Mouse (Mus musculus): ENCODE results near the gene Prex1. TPM values are rescaled to one million over a fixed set of nuclear protein-coding genes. Genes with fewer than 3 reads are reported as not detected.

Gene Prex1
- total RNA-seq, 2 experiments from 2014 or later: 3.7 to 5.0 TPM

- DNase-seq: peak; percentile 55 to 61
- intact Hi-C loops (cut with DNase I): no loop called here
These were observed 138.7 kb downstream of the Prex1 start for GRCm38 (mm10) chr2:166574934-166575333.

DNA sequence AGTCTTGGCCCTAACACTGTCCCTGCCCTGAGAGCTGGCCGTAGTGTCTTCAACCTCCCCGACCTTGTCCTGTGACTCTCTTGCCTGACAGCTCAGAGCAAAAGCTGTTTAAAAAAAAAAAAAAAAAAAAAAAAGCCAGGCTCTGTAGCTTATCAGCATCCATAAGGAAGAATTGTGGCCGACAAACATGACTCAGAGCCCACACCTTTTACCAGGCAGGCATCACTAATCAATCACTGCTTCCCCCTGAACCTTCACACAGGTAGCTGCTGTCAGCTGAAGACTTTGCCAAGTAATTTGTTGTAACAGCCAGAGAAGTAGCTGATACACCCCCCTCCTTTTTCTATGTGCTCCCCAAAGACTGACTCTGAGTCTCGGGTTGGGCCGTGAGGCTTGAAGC is 140.0 kb downstream of the Prex1 start:
- intact Hi-C loops (cut with DNase I): no loop called here
- no peak for DNase-seq

DNA sequence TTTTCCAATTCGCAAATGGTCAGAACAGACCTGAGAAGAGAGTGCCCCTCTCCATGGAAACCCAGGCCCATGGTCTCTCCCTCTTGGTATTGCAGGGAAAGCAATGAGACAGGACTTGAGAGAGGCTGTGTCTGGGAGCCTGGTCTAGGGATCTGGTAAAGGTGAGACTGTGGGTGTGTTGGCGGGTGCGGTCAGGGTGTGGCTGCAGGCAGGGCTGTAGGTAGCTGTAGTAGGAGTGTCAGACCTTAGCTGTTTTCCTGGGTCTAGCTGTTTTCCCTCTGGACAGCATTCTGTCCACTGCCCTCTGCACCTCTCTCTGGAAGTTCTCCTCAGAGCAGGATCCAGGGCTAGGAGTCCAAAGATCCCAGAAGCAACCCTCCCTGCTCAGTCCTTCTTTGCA is 141.3 kb downstream of the Prex1 start:
- intact Hi-C loops (cut with DNase I): no loop called here
- DNase-seq: no peak

GRCm38 (mm10) chr2:166569182-166569581 is 144.4 kb downstream of the Prex1 start:
- DNase-seq: no peak
- intact Hi-C loops (cut with DNase I): no loop called here

DNA sequence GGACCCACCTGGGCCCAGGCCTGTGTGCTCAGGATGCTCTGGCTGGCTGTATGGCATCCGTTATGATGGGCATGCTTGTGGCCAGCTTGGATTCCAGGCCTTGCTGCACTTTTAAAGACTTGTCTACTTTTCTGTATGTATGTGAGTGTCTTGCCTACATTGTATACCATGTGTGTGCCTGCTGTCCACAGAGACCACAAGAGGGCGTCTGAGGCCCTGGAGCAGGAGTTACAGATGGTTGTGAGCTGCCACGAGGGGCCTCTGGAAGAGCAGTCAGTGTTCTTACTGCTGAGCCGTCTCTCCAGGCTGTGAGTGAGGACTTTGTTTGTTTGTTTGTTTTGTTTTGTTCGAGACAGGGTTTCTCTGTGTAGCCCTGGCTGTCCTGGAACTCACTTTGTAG is 148.1 kb downstream of the Prex1 start:
- no peak for DNase-seq
- intact Hi-C loops (cut with DNase I): loop anchor here (2.0 kb wide), 1 partner anchor 411 kb away; the partner anchor contains the start of gene Sulf2

DNA sequence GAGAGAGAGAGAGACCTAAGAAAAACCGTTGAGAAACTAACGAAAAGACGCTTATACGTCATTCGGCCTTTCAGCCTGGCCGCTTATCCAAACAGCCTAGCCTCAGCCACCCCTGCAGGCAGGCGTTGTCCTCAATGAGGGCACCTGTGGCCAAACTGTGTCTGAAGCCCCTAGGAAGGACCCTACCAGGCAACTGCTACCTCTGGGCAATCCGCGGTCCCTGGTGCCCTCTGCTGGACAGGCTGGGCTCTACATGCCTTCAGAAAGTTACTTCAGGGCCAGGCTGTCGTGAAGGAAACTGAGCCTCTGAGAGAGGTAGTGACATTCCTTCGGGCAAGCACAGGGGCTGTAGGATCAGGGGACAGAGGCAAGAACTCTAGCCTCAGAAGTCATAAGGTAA is 149.2 kb downstream of the Prex1 start:
- DNase-seq: peak; percentile 47 to 60
- intact Hi-C loops (cut with DNase I): loop anchor here (1.0 to 5.0 kb wide), 3 partner anchors 107 to 480 kb away; partner anchors contain the start of gene Sulf2

- intact Hi-C loops (cut with DNase I): loop anchor here (1.0 to 5.0 kb wide), 4 partner anchors 107 to 480 kb away; partner anchors contain the start of gene Sulf2
- DNase-seq: peak; percentile 78 to 81
These were observed 149.7 kb downstream of the Prex1 start for GRCm38 (mm10) chr2:166563890-166564289.

DNA sequence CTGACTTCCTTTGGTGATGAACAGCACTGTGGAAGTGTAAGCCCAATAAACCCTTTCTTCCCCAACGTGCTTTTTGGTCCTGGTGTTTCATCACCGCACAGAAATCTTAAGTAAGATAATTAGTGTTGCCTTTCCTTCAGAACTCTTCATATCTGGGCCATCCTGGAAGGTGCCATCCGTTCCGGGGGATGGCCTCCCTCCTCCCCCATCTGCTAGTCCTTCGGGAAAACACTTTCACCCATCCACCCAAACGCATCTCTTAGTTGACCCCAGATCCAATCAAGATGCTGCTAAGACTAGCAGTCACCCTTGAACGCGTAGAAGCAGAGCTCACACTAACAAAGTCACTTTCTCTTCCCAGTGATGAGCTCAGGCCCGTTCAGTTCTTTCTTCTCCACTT is 150.6 kb downstream of the Prex1 start:
- intact Hi-C loops (cut with DNase I): loop anchor here (1.0 to 5.0 kb wide), 2 partner anchors 106 to 455 kb away; no protein-coding TSS in a partner anchor
- no peak for DNase-seq

DNA sequence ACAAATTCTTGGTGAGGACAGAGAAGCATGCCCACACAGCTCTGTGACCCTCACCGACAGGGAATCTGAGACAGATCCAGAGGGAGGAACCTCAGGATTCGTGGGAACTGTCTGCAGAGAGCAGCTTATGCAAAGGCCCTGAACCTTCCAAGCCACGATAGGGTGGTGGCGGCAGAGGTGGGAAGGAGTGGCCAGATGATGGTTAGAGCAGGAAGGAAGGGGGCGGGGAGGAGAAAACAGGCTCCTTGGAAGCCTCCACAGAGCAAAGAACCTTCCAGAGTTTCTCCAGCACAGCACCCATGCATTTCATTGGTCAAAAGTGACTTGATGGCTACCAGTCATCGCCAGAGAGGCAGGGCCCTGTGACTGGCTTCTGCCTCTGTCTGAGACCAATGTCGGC is 151.9 kb downstream of the Prex1 start:
- intact Hi-C loops (cut with DNase I): loop anchor here (5.0 kb wide), 1 partner anchor 104 kb away; no protein-coding TSS in a partner anchor
- no peak for DNase-seq

DNA sequence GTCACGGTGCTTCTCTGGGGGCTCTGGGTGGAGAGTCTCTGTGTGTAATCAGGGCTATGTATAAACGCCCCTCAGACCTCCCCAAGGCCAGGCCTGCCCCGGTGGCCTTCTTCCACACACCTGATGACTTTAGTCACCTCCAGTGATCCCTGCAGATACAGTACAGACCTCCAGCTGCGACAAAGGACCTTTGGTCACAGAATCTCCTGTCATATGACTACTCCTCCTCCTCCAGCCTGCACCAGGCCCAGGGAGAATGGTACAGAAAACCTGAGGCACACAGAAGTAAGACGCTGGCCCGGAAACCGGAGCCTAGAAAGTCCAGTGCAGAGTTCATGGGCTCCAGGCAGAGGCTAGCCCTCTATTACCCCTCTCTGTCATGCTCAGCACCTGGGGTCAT is 152.8 kb downstream of the Prex1 start:
- intact Hi-C loops (cut with DNase I): loop anchor here (5.0 kb wide), 1 partner anchor 104 kb away; no protein-coding TSS in a partner anchor
- DNase-seq: no peak

- DNase-seq: no peak
- intact Hi-C loops (cut with DNase I): no loop called here
These were observed 154.1 kb downstream of the Prex1 start for GRCm38 (mm10) chr2:166559531-166559930.

- intact Hi-C loops (cut with DNase I): no loop called here
- DNase-seq: no peak
These were observed 158.1 kb downstream of the Prex1 start for GRCm38 (mm10) chr2:166555508-166555907.

GRCm38 (mm10) chr2:166554169-166554505 is 159.5 kb downstream of the Prex1 start:
- DNase-seq: no peak
- intact Hi-C loops (cut with DNase I): no loop called here

GRCm38 (mm10) chr2:166553502-166554168 is 160.0 kb downstream of the Prex1 start:
- DNase-seq: no peak
- intact Hi-C loops (cut with DNase I): no loop called here

GRCm38 (mm10) chr2:166552657-166553056 is 161.0 kb downstream of the Prex1 start:
- DNase-seq: no peak
- intact Hi-C loops (cut with DNase I): no loop called here

DNA sequence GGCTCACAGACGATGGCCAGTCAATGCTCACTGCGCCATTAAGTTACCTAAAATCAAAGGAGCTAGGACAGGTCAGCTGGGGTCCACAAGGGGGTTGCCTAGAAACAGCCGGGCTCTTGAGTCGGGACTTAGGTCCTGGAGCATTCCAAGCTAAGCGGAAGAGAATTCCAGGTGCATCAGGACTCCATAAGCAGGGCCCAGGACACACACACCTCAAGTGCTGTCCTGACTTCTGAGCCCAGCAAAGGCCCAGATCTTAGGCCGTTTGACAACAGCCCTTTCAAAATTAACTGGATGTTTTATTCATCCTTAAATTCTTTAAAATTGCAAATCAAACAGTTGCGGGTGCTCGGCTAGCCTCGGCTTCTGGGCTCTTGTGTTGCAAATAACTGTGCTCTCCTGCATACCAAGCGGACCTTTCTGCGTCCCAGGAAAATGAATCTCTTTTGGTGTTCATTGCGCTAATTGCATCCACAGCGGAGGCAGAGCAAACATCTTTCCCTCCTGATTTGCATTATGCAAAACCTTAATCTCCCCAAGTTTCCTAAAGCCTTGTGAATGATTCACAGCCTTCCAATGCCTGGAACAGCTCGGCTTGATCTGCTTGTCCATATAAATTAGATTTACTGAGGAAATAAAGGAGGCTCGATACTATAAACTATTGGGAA is 161.7 kb downstream of the Prex1 start:
- no peak for DNase-seq
- intact Hi-C loops (cut with DNase I): no loop called here

GRCm38 (mm10) chr2:166549871-166550270 is 163.8 kb downstream of the Prex1 start:
- intact Hi-C loops (cut with DNase I): no loop called here
- DNase-seq: no peak

GRCm38 (mm10) chr2:166549069-166549468 is 164.6 kb downstream of the Prex1 start:
- intact Hi-C loops (cut with DNase I): no loop called here
- no peak for DNase-seq

DNA sequence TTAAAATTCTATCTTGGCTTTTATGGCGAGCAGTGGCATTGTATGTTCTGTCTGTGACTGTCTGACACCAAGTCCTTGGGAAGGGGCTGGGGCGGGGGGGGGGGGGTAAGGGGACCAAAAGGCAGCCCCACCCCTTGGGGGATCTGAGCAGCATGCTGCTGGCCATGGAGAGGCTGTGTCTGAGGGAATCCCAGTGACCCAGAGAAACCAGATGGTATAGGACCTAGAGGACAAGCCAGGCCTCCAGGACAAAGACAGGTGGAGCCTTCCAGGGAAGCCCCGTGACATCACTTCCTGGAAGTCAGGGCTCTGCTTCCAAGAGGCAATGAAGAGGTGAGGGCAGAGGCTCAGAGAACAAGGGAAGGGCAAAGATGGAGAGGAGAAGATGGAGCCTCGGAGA is 168.1 kb downstream of the Prex1 start:
- DNase-seq: no peak
- intact Hi-C loops (cut with DNase I): no loop called here

DNA sequence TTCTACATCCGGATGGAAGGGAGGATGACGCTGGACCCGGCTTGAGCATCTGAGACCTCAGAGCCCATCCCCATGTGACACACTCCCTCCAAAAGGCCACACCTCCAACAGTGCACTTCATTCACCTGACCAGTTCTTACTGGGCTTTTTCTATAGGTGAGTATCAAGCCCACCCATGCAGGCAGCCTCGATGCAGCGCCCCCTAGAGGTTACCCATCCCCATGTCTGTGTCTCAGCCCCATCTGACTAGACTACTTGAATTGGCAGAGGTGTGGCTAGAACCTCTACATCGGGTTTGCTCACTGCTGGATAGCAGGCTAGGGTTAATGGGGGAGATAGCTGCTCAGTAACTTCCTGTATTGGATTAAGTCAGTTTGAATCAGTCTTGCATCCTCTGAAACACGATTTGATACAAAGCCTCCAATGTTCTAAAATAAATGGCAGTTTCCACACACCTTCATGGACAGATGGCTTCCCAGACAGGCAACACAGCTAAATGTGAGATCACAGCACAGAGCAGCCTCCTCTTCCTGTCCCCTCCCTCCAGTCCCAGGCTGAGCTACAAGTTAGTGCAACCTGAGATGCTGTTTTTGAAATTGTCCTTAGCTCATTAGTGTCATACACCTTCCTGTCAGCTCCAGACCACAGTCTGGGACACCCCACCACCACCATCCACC is 168.9 kb downstream of the Prex1 start:
- intact Hi-C loops (cut with DNase I): no loop called here

GRCm38 (mm10) chr2:166541112-166541928 is 172.3 kb downstream of the Prex1 start:
- intact Hi-C loops (cut with DNase I): no loop called here
- DNase-seq: no peak

More for the DNA sequence above, 168.9 kb downstream of the Prex1 start:
- DNase-seq: no peak

Data from gastrocnemius, postnatal 36 days (tissue).